Mouse (Mus musculus) kidney, adult 2 months (tissue): ENCODE data around the gene Klra5.
"Not testable (repeated sequence)": the region's sequence is repeated elsewhere in the genome, so short reads cannot be mapped to it uniquely, and the experiment has no call there.

Source experiments
- CTCF ChIP-seq: fragments of 200-500 bp; conservative IDR thresholded peaks from 2 replicates; pipeline ENCODE4 v1.5.1; 2011; ENCODE audit warnings: low read depth, mild to moderate bottlenecking, control low read depth, low read length, moderate library complexity, mixed read lengths; ENCODE audit not compliant: insufficient read depth, insufficient read length
- POLR2A ChIP-seq: fragments of 200-500 bp; IDR thresholded peaks from one replicate; pipeline ENCODE4 v1.6.1; 2011; ENCODE audit warnings: low read depth, low read length, control low read depth

- not testable (repeated sequence) for TF ChIP-seq POLR2A, CTCF
These were observed 55.1 kb downstream of the Klra5 start, which contains the start of gene Gm17631 for GRCm38 (mm10) chr6:129862349-129862748.
